Comparison of ENCODE assay signal across 14 mouse cellular contexts in the genomic region with DNA sequence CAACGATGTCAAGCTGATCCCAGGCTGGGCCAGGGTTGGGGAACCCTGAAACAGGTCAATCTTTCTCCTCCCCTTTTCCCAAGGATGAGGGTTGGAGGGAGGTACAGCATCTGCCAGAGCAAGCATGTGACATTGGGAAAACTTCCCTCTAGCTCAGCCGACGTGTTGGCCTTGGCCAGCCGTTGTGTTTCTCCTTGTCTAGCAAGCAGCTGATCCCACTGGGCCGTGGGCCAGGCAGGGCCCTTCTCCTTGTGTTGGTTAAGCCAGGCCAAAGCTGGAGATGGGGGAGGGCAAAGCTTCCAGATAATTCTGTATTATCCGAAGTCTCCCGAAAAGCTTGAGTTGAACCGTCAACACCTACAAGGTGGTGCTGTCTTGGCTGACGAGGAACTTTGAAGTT. TPM values are rescaled to one million over a fixed set of nuclear protein-coding genes. Genes with fewer than 3 reads are reported as not detected.
DNase-seq lines count a peak whose midpoint lies in the region; ATAC-seq lines count a peak whose summit lies in the region.
"Had no signal": no experiment of that assay in that cellular context is flagged by ENCODE, and none has a peak within 500 bp of the region (broad histone marks: within the 10 kb centered on the region; RNA-seq: fewer than 3 reads in every experiment).

No protein-coding gene starts in this region.

- WGBS in forebrain, embryonic 16.5 days, result 66% methylated on average over 9 of the region's 9 CpGs
- WGBS in forebrain, embryonic 13.5 days, result 88% methylated on average over 9 of the region's 9 CpGs
- 46% methylated on average over 9 of the region's 9 CpGs for WGBS in heart, embryonic 12.5 days

- H3K9me3 ChIP-seq in forebrain, embryonic 16.5 days (ENCODE audit: control insufficient read depth, low read length), result no peaks in the 10 kb centered on the region
- H3K9me3 ChIP-seq in forebrain, embryonic 13.5 days (replicated peaks), result no peaks in the 10 kb centered on the region
- H3K9me3 ChIP-seq in heart, embryonic 12.5 days (replicated peaks), result no peaks in the 10 kb centered on the region
- H3K9me3 ChIP-seq: liver, embryonic 15.5 days; midbrain, embryonic 13.5 days had no signal

- peak; percentile 38 for ATAC-seq in forebrain, embryonic 16.5 days
- no peak for ATAC-seq in forebrain, embryonic 13.5 days
- ATAC-seq in heart, embryonic 12.5 days (ENCODE audit: insufficient number of reproducible peaks, low FRiP score), result peak; percentile 45; the same call in 1 of the 2 replicates
- ATAC-seq: midbrain, embryonic 13.5 days; Patski had no signal

- H3K36me3 ChIP-seq in forebrain, embryonic 16.5 days (ENCODE audit: control insufficient read depth, insufficient read depth), result no peaks in the 10 kb centered on the region
- no peaks in the 10 kb centered on the region for H3K36me3 ChIP-seq in forebrain, embryonic 13.5 days (ENCODE audit: poor library complexity, severe bottlenecking)
- H3K36me3 ChIP-seq in heart, embryonic 12.5 days, result no peaks in the 10 kb centered on the region
- H3K36me3 ChIP-seq: liver, embryonic 15.5 days; midbrain, embryonic 13.5 days had no signal

- DNase-seq in right cerebral cortex, postnatal 4 days, result peak; percentile 23
- no peak for DNase-seq in right cerebral cortex, postnatal 10 days (ENCODE audit: low spot score in 2 of 2)
- peak; percentile 42 for DNase-seq in lung, postnatal 36 days
- DNase-seq in Muller cell, postnatal 12 days (ENCODE audit: inconsistent ontology term), result no peak
- no peak for DNase-seq in right cerebral cortex, adult 18-20 months
- DNase-seq: thymus, postnatal 14 days had no signal

- no peak overlapping the region for H3K4me3 ChIP-seq in forebrain, embryonic 16.5 days (replicated peaks; ENCODE audit: low read length)
- no peak overlapping the region for H3K4me3 ChIP-seq in forebrain, embryonic 13.5 days
- H3K4me3 ChIP-seq in heart, embryonic 12.5 days, result no peak overlapping the region
- H3K4me3 ChIP-seq: erythroblast, embryonic 14.5 days; layer of hippocampus, adult 2 months; liver, embryonic 15.5 days; midbrain, embryonic 13.5 days had no signal

- no peak overlapping the region for H3K4me2 ChIP-seq in forebrain, embryonic 16.5 days (ENCODE audit: low read length)
- no peak overlapping the region for H3K4me2 ChIP-seq in forebrain, embryonic 13.5 days
- no peak overlapping the region for H3K4me2 ChIP-seq in heart, embryonic 12.5 days
- H3K4me2 ChIP-seq: liver, embryonic 15.5 days; midbrain, embryonic 13.5 days had no signal

- no peak overlapping the region for H3K27ac ChIP-seq in forebrain, embryonic 16.5 days (ENCODE audit: low read length)
- H3K27ac ChIP-seq in forebrain, embryonic 13.5 days, result no peak overlapping the region
- no peak overlapping the region for H3K27ac ChIP-seq in heart, embryonic 12.5 days (ENCODE audit: poor library complexity, severe bottlenecking)
- H3K27ac ChIP-seq: layer of hippocampus, adult 2 months; liver, embryonic 15.5 days; midbrain, embryonic 13.5 days had no signal

- H3K4me1 ChIP-seq in forebrain, embryonic 16.5 days (replicated peaks; ENCODE audit: control insufficient read depth, insufficient read depth, low read length), result peaks cover 10% of the 10 kb centered on the region
- peaks cover 12% of the 10 kb centered on the region for H3K4me1 ChIP-seq in forebrain, embryonic 13.5 days
- peaks cover 6% of the 10 kb centered on the region for H3K4me1 ChIP-seq in heart, embryonic 12.5 days (replicated peaks)
- H3K4me1 ChIP-seq: liver, embryonic 15.5 days had no signal

- H3K27me3 ChIP-seq in forebrain, embryonic 16.5 days (replicated peaks; ENCODE audit: control insufficient read depth, insufficient read depth, low read length), result no peaks in the 10 kb centered on the region
- H3K27me3 ChIP-seq in forebrain, embryonic 13.5 days, result 0 out of 2 replicates have a peak, but pooled peaks cover 4% of the 10 kb centered on the region
- H3K27me3 ChIP-seq in heart, embryonic 12.5 days (replicated peaks), result peaks cover 24% of the 10 kb centered on the region; the same call in 1 of the 2 replicates
- H3K27me3 ChIP-seq: midbrain, embryonic 13.5 days; Patski had no signal

- H3K9ac ChIP-seq in forebrain, embryonic 16.5 days (replicated peaks; ENCODE audit: low read depth, low read length), result no peak overlapping the region
- H3K9ac ChIP-seq in forebrain, embryonic 13.5 days, result no peak overlapping the region
- H3K9ac ChIP-seq in heart, embryonic 12.5 days, result no peak overlapping the region
- H3K9ac ChIP-seq: liver, embryonic 15.5 days; midbrain, embryonic 13.5 days had no signal

RNA-seq across cellular contexts. Expression of a gene that starts 30.6 kb away (rescaled TPM):
- 3.3 and 3.4 TPM in 2 replicates for polyA plus RNA-seq in forebrain, embryonic 16.5 days (2015; fragmentation: Nextera tagmentation; extraction: Ambion mirVana)
- 3.6 and 5.6 TPM in 2 replicates for polyA plus RNA-seq in forebrain, embryonic 13.5 days (2015; fragmentation: Nextera tagmentation; extraction: Ambion mirVana)
- 1.7 and 1.8 TPM in 2 replicates for polyA plus RNA-seq in heart, embryonic 12.5 days (2016; fragmentation: Nextera tagmentation; extraction: Ambion mirVana)
- polyA plus RNA-seq: erythroblast, embryonic 14.5 days had no signal

RNA-seq across cellular contexts. Expression of a gene that starts 45.5 kb away (rescaled TPM):
- polyA plus RNA-seq in forebrain, embryonic 16.5 days (2015; fragmentation: Nextera tagmentation; extraction: Ambion mirVana), result 48.1 and 50.7 TPM in 2 replicates
- polyA plus RNA-seq in forebrain, embryonic 13.5 days (2015; fragmentation: Nextera tagmentation; extraction: Ambion mirVana), result 34.3 and 36.5 TPM in 2 replicates
- 148 and 153 TPM in 2 replicates for polyA plus RNA-seq in heart, embryonic 12.5 days (2016; fragmentation: Nextera tagmentation; extraction: Ambion mirVana)

Comparison
In these comparisons a context has a peak if more than half of its experiments do, and no peak if none do; other contexts are left out.
1. DNase-seq: peak in right cerebral cortex, postnatal 4 days (single experiment) and lung, postnatal 36 days (single experiment); none in right cerebral cortex, postnatal 10 days (0 of 2), Muller cell, postnatal 12 days (single experiment) and right cerebral cortex, adult 18-20 months (single experiment).